Mouse (Mus musculus) limb, embryonic 12.5 days (tissue): Measurements from ENCODE around the gene B9d2. TPM values are rescaled to one million over a fixed set of nuclear protein-coding genes. Genes with fewer than 3 reads are reported as not detected.

Source experiments
- polyA plus RNA-seq: library from polyadenylated mRNA; unstranded; fragments of >200 nt; fragmentation: Nextera tagmentation; extraction: Ambion mirVana; gene quantifications from 2 replicates; pipeline ENCODE4 v1.2.1, GENCODE M21; 2016

B9d2 gene
- polyA plus RNA-seq, 1 experiment from 2014 or later, result 30.5 TPM

Other genes starting within 250 kb of the B9d2 start
- 0.79 TPM in 2 replicates for gene Ceacam1, start 203.2 kb upstream of the B9d2 start, polyA plus RNA-seq
- gene Ceacam2, start 140.9 kb upstream of the B9d2 start, polyA plus RNA-seq, result 0.09 and 0.34 TPM in 2 replicates
- gene Erich4, start 64.9 kb upstream of the B9d2 start, polyA plus RNA-seq, result not detected in 2 replicates
- gene Dmac2, start 61.4 kb upstream of the B9d2 start, polyA plus RNA-seq, result 34.8 and 37.8 TPM in 2 replicates
- 2.7 and 2.8 TPM in 2 replicates for gene B3gnt8, start 54.1 kb upstream of the B9d2 start, polyA plus RNA-seq
- gene Bckdha, start 21.8 kb upstream of the B9d2 start, polyA plus RNA-seq, result 57.5 and 61.3 TPM in 2 replicates
- gene Exosc5, start 21.6 kb upstream of the B9d2 start, polyA plus RNA-seq, result 74.1 and 74.2 TPM in 2 replicates
- 2.7 and 3.1 TPM in 2 replicates for gene Tmem91, start 5.6 kb upstream of the B9d2 start, polyA plus RNA-seq
- gene Tgfb1, start 6.2 kb downstream of the B9d2 start, polyA plus RNA-seq, result 1.6 and 2.2 TPM in 2 replicates
- 20.6 and 23.6 TPM in 2 replicates for gene Ccdc97, start 38.3 kb downstream of the B9d2 start, polyA plus RNA-seq
- gene Hnrnpul1, start 74.0 kb downstream of the B9d2 start, polyA plus RNA-seq, result 67.6 and 75.0 TPM in 2 replicates
- gene Axl, start 107.9 kb downstream of the B9d2 start, polyA plus RNA-seq, result 56.3 and 57.2 TPM in 2 replicates
- 1.2 and 2.1 TPM in 2 replicates for gene Cyp2s1, start 136.1 kb downstream of the B9d2 start, polyA plus RNA-seq
- gene Cyp2b10, start 216.8 kb downstream of the B9d2 start, polyA plus RNA-seq, result not detected in 2 replicates